Mouse (Mus musculus) thymus, adult 2 months (tissue): Measurements from ENCODE around the gene Acvr1b. TPM values are rescaled to one million over a fixed set of nuclear protein-coding genes. Genes with fewer than 3 reads are reported as not detected.
A peak's percentile ranks its signal among the peaks of the same experiment; 100 is the strongest.

ENCODE experiments used
- DNase-seq: peaks from one replicate; pipeline ENCODE4 v3.0.0; 2021
- H3K27ac ChIP-seq: fragments of 200-500 bp; 2 replicates; pipeline ENCODE4 v1.5.1; 2012; ENCODE audit warnings: low read length, control low read depth; ENCODE audit not compliant: control insufficient read depth, insufficient read depth
- H3K27me3 ChIP-seq: fragments of 200-500 bp; 2 replicates; pipeline ENCODE4 v1.6.1; 2012; ENCODE audit warnings: mild to moderate bottlenecking, low read length, moderate library complexity, mixed read lengths; ENCODE audit not compliant: control insufficient read depth, insufficient read depth
- H3K36me3 ChIP-seq: fragments of 200-500 bp; 2 replicates; pipeline ENCODE4 v1.6.1; 2012; ENCODE audit warnings: mild to moderate bottlenecking, low read length, moderate library complexity; ENCODE audit not compliant: control insufficient read depth, insufficient read depth
- H3K4me1 ChIP-seq: fragments of 200-500 bp; replicated peaks from 2 replicates; pipeline ENCODE4 v1.6.1; 2012; ENCODE audit warnings: low read length; ENCODE audit not compliant: control insufficient read depth, insufficient read depth
- H3K4me3 ChIP-seq: fragments of 200-500 bp; 2 replicates; pipeline ENCODE4 v1.5.1; 2012; ENCODE audit warnings: mild to moderate bottlenecking, low read length, control low read depth, moderate library complexity; ENCODE audit not compliant: control insufficient read depth, insufficient read depth
- CTCF ChIP-seq: fragments of 200-500 bp; IDR thresholded peaks from 2 replicates; pipeline ENCODE4 v1.5.1; 2012; ENCODE audit warnings: mild to moderate bottlenecking, control low read depth, low read length, moderate library complexity, borderline replicate concordance; ENCODE audit not compliant: control insufficient read depth, poor library complexity, insufficient read depth; ENCODE audit errors: extremely low read depth
- POLR2A ChIP-seq: fragments of 200-500 bp; IDR thresholded peaks from 2 replicates; pipeline ENCODE4 v1.6.1; 2012; ENCODE audit warnings: mild to moderate bottlenecking, low read length, control low read depth, moderate library complexity; ENCODE audit not compliant: control insufficient read depth, poor library complexity, insufficient read depth; ENCODE audit errors: extremely low read depth
- WGBS: fragments of 180-500 bp; shearing (Covaris S2); methylation state at CpG from one replicate; pipeline ENCODE4 v1.1.7; 2018; 5-methylcytosine and 5-hydroxymethylcytosine counted together
- polyA plus RNA-seq: library from polyadenylated mRNA; depleted of rRNA; stranded (reverse); fragments of >200 nt; gene quantifications from 2 replicates; pipeline ENCODE4 v1.2.3, GENCODE M21; 2012

Gene Acvr1b
- polyA plus RNA-seq, 1 experiment = 34.9 TPM

GRCm38 (mm10) chr15:101198850-101199249 lies 25.0 kb downstream of the Acvr1b start:
- 95% methylated on average over 14 of the region's 14 CpGs for WGBS
- H3K27ac ChIP-seq = no peak overlapping the region
- H3K36me3 ChIP-seq = peaks cover 17% of the 10 kb centered on the region; the same call in 1 of the 2 replicates
- no peak for DNase-seq
- no peaks in the 10 kb centered on the region for H3K27me3 ChIP-seq
- TF ChIP-seq POLR2A = no peak
- TF ChIP-seq CTCF = 0 out of 2 replicates have a peak, but pooled peaks have one; percentile 9
- H3K4me1 ChIP-seq = 0 out of 2 replicates have a peak, but pooled peaks cover 4% of the 10 kb centered on the region
- no peak overlapping the region for H3K4me3 ChIP-seq

GRCm38 (mm10) chr15:101200777-101201295 lies 27.0 kb downstream of the Acvr1b start:
- Histone ChIP-seq H3K4me3 (no peak overlapping the region), H3K4me1 (no peaks in the 10 kb centered on the region), H3K27me3 (no peaks in the 10 kb centered on the region), H3K36me3 (peaks cover 19% of the 10 kb centered on the region), H3K27ac (no peak overlapping the region)
- DNase-seq = no peak
- 98% methylated on average over 9 of the region's 9 CpGs for WGBS
- TF ChIP-seq CTCF (no peak), POLR2A (no peak)

GRCm38 (mm10) chr15:101201414-101201813 lies 27.5 kb downstream of the Acvr1b start:
- H3K36me3 ChIP-seq = peaks cover 23% of the 10 kb centered on the region

GRCm38 (mm10) chr15:101203673-101204072 lies 29.8 kb downstream of the Acvr1b start:
- H3K4me3 ChIP-seq = no peak overlapping the region
- WGBS = 97% methylated on average over 4 of the region's 4 CpGs
- H3K36me3 ChIP-seq = peaks cover 23% of the 10 kb centered on the region
- DNase-seq = no peak
- H3K27ac ChIP-seq = no peak overlapping the region
- TF ChIP-seq POLR2A (no peak), CTCF (no peak)
- H3K27me3 ChIP-seq = no peaks in the 10 kb centered on the region
- H3K4me1 ChIP-seq = no peaks in the 10 kb centered on the region

More at GRCm38 (mm10) chr15:101201414-101201813, 27.5 kb downstream of the Acvr1b start:
- TF ChIP-seq POLR2A (no peak), CTCF (no peak)
- Histone ChIP-seq H3K27ac (no peak overlapping the region), H3K4me3 (no peak overlapping the region), H3K4me1 (no peaks in the 10 kb centered on the region), H3K27me3 (no peaks in the 10 kb centered on the region)
- no peak for DNase-seq
- WGBS = 97% methylated on average over 3 of the region's 3 CpGs

- H3K36me3 ChIP-seq = peaks cover 18% of the 10 kb centered on the region
Measured at GRCm38 (mm10) chr15:101204781-101205180, 30.9 kb downstream of the Acvr1b start.

GRCm38 (mm10) chr15:101210228-101210627 lies 36.4 kb downstream of the Acvr1b start:
- H3K36me3 ChIP-seq = peaks cover 5% of the 10 kb centered on the region

More at GRCm38 (mm10) chr15:101204781-101205180, 30.9 kb downstream of the Acvr1b start:
- no peak for DNase-seq
- TF ChIP-seq CTCF (no peak), POLR2A (no peak)
- no peaks in the 10 kb centered on the region for H3K4me1 ChIP-seq
- H3K27me3 ChIP-seq = no peaks in the 10 kb centered on the region
- no peak overlapping the region for H3K27ac ChIP-seq
- no peak overlapping the region for H3K4me3 ChIP-seq
- WGBS = 95% methylated on average over 7 of the region's 7 CpGs

GRCm38 (mm10) chr15:101210998-101211613 lies 37.2 kb downstream of the Acvr1b start:
- H3K36me3 ChIP-seq = peaks cover 3% of the 10 kb centered on the region
- no peak for DNase-seq
- H3K4me3 ChIP-seq = no peak overlapping the region
- 95% methylated on average over 14 of the region's 14 CpGs for WGBS
- TF ChIP-seq POLR2A (no peak), CTCF (no peak)
- no peaks in the 10 kb centered on the region for H3K4me1 ChIP-seq
- no peaks in the 10 kb centered on the region for H3K27me3 ChIP-seq
- H3K27ac ChIP-seq = no peak overlapping the region

More at GRCm38 (mm10) chr15:101210228-101210627, 36.4 kb downstream of the Acvr1b start:
- Histone ChIP-seq H3K27ac (no peak overlapping the region), H3K4me3 (no peak overlapping the region), H3K4me1 (no peaks in the 10 kb centered on the region), H3K27me3 (no peaks in the 10 kb centered on the region)
- WGBS = 72% methylated on average over 6 of the region's 6 CpGs
- DNase-seq = peak; percentile 72
- no peak for TF ChIP-seq POLR2A
- TF ChIP-seq CTCF = no peak
